Mouse (Mus musculus): Measurements from ENCODE around the gene Cdkn2d.
"Not testable (repeated sequence)": the region's sequence is repeated elsewhere in the genome, so short reads cannot be mapped to it uniquely, and the experiment has no call there.

The Cdkn2d gene

DNA sequence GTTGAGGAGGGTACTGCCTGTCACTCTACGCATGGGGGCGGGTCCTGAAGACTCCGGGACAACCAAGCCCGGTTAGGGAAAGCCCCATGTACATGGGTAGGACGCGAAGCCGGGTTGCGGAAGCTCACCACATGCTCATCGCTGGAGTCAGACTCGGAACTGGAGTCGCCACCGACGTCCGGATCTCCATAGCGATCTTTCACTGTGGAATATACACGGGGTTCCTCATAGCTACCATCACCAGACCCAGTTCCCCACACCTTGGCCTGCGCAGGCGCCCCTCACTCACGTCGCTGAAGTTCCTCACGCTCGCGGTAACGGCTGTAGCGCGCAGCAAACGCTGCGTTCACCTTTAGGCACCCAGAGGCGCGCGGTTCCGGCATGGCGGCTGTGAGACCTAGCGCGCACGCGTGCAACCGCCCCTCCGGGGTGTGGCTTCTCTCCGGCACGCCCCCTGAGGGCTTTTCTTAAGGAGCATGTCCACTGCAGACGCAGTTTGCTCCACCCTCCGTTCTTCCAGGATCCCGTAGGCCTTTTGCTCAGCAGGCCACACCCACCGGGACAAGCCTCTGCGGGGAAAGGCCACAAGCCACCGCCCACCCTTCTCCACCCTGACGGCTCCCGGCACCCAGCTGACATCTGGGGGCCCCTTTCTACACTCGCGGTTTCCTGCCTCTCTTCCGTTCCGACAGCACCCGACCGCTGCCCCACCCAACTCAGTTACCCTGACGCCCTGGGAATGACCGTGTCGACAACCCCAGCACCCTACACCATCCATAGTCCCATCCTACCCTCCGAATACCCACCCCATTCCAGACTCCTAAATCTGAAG, 3.4 kb downstream of the Cdkn2d start, which contains the start of gene Kri1:
Gene Kri1, minus strand, starts transcription at position 399 of the 832 bp plus-strand sequence.
- in situ Hi-C loops (cut with MboI; ENCODE audit: low pct_unique_long_range_greater_than_20kb in 1 of 2, low sequenced_read_pairs in 2 of 2, unreplicated experiment in 1 of 2), result no loop called here

DNA sequence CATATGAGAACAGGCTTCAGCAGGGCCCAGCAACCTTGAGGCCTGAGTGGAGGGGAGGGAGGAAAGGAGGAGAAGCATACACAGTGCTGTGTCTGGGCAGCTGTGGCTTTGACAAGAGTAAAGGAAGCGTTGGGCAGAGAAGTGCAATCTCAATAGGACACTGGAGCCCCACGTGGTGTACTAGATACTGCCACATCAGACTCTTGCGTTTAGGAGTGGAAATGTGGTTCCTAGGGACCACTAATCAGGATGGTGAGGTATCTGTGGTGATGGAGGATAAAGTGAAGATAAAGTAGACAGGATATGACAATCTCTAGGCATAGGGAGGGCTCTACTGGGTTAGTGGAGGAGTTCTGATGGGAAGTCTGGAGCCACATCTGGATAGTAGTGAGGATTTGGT, 4.5 kb downstream of the Cdkn2d start:
- in situ Hi-C loops (cut with MboI; ENCODE audit: low pct_unique_long_range_greater_than_20kb in 1 of 2, low sequenced_read_pairs in 2 of 2, unreplicated experiment in 1 of 2), result no loop called here

DNA sequence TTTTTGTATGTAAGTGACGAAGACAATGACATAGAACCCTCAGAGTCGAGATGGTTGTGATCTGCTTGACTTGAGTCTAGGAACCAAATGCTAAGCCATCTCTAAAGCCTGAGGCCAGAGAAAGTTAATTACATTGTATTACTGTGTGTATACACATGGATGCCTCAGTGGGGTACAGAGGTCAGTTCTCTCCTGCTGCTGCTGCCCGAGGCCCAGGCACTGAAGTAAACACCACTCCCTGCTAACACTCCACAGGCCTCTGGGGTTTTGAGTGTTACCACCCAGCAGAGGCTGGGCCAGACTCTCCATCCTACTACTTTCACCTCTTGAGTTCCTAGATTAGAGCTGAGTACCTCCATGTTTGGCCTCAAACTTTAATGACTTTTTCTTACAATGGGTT, 7.2 kb downstream of the Cdkn2d start:
- in situ Hi-C loops (cut with MboI; ENCODE audit: low pct_unique_long_range_greater_than_20kb in 1 of 2, low sequenced_read_pairs in 2 of 2, unreplicated experiment in 1 of 2), result no loop called here

DNA sequence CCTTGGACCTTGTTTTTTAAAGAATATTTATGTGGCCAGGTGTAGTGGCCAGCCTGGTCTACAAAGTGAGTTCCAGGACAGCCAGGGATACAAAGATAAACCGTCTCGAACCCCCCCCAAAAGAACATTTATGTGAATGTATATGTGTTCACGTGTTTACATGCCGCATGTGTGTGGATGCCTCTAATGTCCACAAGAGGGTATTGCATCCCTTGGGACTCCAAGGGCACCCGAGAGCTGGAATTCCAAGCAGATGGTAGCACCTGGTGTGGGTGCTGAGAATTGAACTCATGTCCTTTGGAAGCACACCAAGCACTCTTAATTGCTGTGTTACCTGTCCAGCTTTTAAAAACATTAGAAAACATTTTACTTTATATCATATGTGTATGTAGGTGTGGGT, 7.6 kb downstream of the Cdkn2d start:
- in situ Hi-C loops (cut with MboI; ENCODE audit: low pct_unique_long_range_greater_than_20kb in 1 of 2, low sequenced_read_pairs in 2 of 2, unreplicated experiment in 1 of 2), result no loop called here

DNA sequence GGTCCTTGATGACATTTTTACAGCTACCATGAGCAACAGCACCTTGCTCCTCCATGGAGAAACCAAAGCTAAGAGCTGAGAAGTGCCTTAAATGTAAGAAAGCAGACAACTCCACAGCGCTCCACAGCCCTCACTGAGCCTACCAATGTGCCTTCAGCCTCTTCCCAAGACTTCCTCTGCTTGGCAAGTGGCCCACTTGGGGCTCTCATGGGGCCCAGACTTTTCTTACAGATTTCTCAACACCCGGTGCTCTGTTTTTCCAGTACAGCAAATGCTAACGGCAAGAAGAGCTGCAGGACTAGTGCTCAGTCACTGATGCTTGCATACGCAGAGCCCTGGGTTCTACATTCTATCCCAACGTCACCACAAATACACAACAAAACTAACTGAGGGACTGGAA, 13.4 kb downstream of the Cdkn2d start:
- in situ Hi-C loops (cut with MboI; ENCODE audit: low pct_unique_long_range_greater_than_20kb in 1 of 2, low sequenced_read_pairs in 2 of 2, unreplicated experiment in 1 of 2), result no loop called here

DNA sequence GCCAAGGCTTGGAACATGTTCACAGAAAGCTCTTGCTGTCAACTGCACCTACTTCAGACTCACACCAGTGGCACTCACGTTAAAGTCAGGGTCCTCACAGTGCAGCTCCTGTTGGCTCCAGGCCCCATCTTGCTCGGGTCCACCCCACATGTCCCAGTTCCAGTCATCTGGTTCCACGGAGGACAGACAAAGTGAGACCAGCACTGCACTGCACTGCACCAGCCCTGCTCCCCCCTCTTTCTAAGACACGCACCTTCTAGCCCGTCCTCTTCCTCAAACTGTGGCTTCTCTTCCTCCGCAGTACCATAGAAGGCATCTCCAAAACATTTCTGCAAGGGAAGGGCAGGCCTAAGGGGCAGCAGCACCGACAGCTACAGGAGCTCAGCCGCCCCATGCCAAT, 14.9 kb downstream of the Cdkn2d start:
- in situ Hi-C loops (cut with MboI; ENCODE audit: low pct_unique_long_range_greater_than_20kb in 1 of 2, low sequenced_read_pairs in 2 of 2, unreplicated experiment in 1 of 2), result no loop called here

DNA sequence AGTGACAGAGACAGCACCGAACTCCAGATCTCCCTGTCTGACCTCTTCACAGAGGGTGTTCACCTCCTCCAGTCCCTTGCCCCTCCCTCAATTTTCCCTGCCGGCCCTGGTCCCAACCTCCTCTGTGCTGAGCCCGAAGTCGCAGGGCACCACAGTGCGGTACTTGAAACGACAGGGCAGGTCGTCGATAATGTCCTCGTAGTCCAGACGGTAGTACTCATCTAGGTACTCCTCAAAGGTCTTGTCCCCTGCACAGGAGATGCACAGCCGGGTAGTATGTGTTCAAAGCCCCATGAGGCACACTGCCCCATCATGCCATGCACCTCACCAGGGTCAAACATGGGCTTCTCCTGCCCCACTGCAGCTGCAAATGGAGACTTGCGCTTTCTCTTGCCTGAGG, 15.5 kb downstream of the Cdkn2d start:
- in situ Hi-C loops (cut with MboI; ENCODE audit: low pct_unique_long_range_greater_than_20kb in 1 of 2, low sequenced_read_pairs in 2 of 2, unreplicated experiment in 1 of 2), result no loop called here

DNA sequence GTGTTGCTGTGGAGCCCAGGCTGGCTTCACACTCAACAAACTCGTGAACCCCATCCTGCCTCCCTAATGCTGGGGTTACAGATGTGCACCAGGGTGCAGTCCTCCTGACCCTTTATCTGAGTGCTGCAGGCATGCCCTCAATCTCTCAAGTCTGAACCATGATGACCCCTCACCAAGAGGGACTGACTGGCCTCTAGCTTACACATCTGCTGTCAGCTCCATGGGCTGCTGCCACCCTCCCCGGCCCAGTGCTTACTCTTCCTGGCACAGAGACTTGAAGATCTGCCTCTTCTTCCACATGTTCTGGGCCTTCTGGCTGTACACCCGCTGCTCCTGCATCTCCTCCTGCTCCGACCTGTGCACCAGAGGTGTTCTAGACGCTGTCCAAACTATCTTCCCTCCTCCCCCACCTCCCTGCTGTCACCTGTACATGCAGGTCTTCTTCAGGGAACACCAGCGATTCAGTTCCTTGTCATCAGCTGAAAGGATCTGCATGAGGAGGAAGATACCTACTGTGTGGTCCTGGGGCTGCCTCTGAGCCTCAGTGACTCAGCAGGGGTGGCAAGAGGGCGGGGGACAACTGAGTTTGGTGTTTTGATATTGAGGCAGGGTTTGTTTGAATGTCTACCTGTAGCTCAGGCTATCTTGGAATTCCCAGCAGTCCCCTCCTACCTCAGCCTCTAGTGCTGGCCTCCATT, 16.0 kb downstream of the Cdkn2d start:
- in situ Hi-C loops (cut with MboI; ENCODE audit: low pct_unique_long_range_greater_than_20kb in 1 of 2, low sequenced_read_pairs in 2 of 2, unreplicated experiment in 1 of 2), result no loop called here

DNA sequence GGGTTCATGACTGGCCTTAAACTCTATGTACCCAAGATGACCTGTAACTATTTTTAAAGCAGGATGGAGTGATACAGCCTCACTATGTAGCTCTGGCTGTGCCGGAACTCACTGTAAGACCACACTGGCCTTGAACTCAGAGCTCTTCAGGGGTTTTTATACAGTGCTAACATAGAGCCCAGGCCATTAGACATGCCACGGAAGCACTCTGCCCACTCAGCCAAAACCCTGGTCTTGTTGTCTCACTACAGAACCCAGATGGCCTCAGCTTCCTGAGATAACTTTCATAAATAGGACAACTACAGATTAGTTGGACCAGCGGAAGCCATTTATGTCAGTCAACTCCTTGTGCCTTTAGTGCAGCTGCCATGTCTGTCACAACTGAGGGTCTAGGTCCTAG, 16.9 kb downstream of the Cdkn2d start:
- in situ Hi-C loops (cut with MboI; ENCODE audit: low pct_unique_long_range_greater_than_20kb in 1 of 2, low sequenced_read_pairs in 2 of 2, unreplicated experiment in 1 of 2), result no loop called here

DNA sequence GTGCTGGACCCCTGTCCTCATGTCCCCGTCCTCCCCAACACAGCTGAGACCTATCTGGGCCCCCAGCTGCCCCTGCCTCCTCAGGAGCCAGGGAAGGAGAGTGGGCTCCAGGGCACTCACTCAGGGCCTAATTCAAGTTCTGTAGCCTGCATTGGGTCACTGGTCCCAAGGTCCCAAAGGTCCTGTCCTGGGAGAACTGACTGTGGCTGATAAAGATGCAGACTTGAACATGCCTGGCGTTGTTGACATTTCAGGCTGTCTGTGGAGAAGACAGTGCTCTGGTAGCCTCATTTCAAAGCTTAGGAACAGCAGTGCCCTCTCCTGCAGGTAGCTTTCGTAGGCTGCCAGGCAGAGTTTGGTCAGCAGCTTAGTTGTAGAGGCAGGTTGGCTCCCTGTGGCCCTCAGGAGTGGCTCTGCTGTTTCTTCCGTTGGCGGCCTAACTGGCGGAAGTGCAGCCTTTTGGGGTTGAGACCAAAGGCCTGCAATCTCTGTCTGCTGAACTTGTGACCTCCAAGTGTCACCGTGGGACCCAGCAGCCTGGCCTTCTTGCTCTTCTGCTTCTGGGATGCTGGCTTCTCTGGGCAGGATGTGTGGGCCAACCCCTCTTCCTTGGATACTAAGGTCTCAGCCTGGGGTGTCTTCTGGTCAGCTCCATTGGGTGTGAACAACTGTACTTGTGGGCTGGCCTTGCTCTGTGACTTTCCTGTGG, 17.5 kb downstream of the Cdkn2d start:
- in situ Hi-C loops (cut with MboI; ENCODE audit: low pct_unique_long_range_greater_than_20kb in 1 of 2, low sequenced_read_pairs in 2 of 2, unreplicated experiment in 1 of 2), result no loop called here

DNA sequence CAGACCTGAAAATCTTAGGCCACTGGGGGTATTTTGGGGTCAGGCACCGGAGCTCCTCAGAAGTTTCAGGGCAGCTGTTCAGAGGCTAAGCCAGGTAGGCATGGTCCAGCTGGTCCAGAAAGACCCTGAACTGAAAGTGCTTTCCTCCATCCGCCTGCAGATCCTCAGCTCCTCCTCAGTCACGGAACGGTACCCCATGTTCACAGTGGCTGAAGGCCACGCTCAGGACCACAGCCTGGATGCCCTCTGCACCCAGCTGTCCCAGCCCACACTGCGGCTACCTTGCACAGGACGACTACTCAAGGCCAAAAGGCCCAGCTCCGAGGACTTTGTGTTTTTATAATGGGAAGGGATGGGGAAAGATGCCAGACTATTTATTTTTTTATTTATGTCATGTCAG, 18.1 kb downstream of the Cdkn2d start:
- in situ Hi-C loops (cut with MboI; ENCODE audit: low pct_unique_long_range_greater_than_20kb in 1 of 2, low sequenced_read_pairs in 2 of 2, unreplicated experiment in 1 of 2), result no loop called here

DNA sequence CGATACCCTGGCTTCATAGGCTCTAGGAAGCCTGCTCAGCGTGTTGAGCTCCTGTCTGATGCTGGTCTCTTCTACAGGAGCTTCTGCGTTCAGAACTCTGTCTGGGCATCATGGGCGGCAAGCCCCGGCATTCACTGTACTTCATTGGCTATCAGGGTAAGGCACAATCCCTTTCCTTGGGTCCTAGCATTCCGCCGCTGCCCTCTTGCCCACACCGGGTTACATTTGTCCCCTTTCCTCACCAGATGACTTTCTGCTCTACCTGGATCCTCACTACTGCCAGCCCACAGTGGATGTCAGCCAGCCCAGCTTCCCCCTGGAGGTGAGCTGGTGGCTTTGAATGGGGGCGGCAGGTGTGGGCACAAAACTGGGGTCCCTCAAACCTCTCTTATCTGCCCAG, 18.8 kb downstream of the Cdkn2d start:
- in situ Hi-C loops (cut with MboI; ENCODE audit: low pct_unique_long_range_greater_than_20kb in 1 of 2, low sequenced_read_pairs in 2 of 2, unreplicated experiment in 1 of 2), result no loop called here

DNA sequence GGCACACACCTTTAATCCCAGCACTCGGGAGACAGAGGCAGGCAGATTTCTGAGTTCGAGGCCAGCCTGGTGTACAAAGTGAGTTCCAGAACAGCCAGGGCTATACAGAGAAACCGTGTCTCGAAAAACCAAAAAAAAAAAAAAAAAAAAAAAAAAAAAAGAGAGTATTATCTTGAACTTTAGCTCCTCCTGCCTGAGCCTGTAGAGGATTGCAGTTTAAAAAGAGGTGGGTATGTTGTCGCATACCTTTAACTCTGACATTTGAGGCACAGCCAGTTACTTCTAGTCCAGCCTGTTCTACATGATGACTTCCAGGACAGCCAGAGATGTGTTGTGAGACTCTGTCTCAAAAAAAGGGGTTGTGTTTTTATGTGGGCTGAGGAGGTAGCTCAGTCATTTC, 21.6 kb downstream of the Cdkn2d start:
- in situ Hi-C loops (cut with MboI; ENCODE audit: low pct_unique_long_range_greater_than_20kb in 1 of 2, low sequenced_read_pairs in 2 of 2, unreplicated experiment in 1 of 2), result not testable (repeated sequence)

DNA sequence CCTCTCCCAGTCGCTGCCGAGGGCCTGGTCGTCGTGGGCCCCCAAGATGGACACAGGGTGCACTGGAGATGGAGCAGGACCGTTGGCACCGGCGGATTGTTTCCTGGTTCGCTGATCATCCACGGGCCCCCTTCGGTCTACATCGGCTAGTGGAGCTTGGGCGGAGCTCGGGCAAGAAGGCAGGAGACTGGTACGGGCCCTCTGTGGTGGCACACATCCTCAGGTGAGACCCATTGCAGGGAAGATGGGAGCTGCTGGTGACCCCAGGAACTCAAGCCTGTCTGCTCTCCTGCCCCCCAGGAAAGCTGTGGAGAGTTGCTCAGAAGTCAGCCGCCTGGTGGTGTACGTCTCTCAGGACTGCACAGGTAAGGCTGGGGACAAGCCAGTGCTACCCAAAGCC, 22.9 kb downstream of the Cdkn2d start:
- in situ Hi-C loops (cut with MboI; ENCODE audit: low pct_unique_long_range_greater_than_20kb in 1 of 2, low sequenced_read_pairs in 2 of 2, unreplicated experiment in 1 of 2), result no loop called here

DNA sequence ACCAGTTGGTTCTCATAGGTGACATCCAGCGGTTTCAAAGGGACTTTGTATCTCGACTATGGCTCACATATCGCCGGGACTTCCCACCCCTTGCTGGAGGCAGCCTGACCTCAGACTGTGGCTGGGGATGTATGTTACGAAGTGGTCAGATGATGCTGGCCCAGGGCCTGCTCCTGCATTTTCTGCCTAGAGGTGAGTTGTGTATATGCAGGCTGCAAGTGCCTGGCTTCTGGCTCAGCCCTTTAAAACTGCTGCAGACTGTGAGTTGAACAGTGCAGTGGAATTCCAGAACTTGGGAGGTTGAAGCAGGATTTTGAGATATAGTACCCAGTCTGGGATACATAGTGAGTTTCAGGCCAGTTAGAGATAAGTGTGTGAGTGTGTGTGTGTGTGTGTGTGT, 24.3 kb downstream of the Cdkn2d start:
- in situ Hi-C loops (cut with MboI; ENCODE audit: low pct_unique_long_range_greater_than_20kb in 1 of 2, low sequenced_read_pairs in 2 of 2, unreplicated experiment in 1 of 2), result no loop called here

DNA sequence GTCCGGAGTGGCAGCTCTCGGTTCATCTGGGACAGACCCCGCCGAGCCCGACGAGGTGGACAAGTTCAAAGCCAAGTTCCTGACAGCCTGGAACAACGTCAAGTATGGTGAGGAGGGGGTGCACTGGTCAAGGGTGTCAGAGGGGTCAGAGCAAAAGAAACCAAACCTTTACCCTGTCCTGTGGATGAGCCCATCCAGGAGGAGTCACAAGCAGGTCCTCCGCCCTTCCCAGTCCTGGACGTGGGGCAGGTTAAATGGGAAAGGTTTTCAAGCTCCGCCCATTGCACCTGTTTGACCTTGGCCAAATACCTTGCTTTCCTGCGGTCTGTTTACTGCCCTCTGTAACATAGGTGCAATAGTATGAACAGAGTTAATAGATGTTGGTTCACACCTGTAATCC, 25.6 kb downstream of the Cdkn2d start:
- in situ Hi-C loops (cut with MboI; ENCODE audit: low pct_unique_long_range_greater_than_20kb in 1 of 2, low sequenced_read_pairs in 2 of 2, unreplicated experiment in 1 of 2), result no loop called here

DNA sequence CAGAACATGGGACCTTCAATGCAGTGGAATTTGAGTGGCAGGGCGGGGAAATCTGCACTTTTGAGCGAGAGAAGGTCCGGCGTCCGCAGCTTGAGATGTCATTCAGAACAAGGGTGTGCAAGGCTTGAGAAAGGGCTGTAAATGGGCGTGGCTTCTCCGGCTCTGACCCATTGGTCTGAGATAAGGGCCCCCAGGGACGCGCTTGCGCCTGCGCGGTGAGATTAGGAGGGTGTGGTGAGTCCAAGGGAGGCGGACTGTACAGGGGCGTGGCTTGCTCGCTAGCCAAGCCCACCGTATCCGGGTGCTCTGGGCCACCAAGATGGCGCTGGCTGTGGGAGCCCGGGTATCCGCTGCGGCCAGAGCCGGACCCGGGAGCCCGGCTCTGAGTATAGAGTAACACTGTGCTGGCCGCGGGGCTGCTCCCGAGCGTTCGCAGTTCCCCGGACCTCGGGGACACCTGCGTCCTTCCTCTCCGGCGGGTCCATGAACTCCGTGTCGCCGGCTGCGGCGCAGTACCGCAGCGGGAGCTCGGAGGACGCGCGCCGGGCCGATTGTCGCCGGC, 26.1 kb downstream of the Cdkn2d start, which contains the start of gene Atg4d:
Gene Atg4d, plus strand, starts transcription at position 294 of the 562 bp plus-strand sequence.
- in situ Hi-C loops (cut with MboI; ENCODE audit: low pct_unique_long_range_greater_than_20kb in 1 of 2, low sequenced_read_pairs in 2 of 2, unreplicated experiment in 1 of 2), result no loop called here

DNA sequence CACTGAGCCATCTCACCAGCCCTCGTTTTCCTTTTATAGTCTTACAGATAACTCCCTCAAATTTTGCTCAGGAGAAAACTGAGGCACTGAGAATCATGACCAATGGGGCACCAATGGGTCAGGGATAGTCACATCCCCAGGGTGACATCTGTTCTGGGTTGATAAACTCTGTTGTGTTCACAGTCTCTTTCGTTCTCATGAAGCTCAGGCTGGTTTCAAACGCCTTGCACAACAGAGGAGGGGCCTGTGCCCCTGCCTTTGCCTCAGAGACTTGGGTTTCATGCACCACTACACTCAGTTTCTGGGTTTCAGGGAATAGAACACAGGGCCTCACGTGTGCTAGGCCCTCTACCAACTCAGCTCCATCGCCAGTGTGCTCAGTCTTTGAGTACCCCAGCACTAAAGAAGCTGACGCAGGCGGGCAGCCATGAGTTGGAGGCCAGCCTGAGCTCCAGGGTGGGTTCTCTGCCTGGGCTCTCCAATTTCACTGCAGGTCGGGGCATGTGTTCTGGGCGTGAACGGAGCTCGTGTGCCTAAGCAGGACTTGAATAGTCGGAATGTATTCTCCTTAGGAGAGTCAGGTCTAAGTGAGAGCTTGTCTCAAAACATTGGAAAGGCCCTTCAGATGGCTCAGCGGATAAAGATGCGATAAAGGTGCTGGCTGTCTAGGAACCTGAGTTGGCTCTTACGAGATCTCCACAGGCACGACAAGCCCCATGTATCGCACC, 26.8 kb downstream of the Cdkn2d start:
- in situ Hi-C loops (cut with MboI; ENCODE audit: low pct_unique_long_range_greater_than_20kb in 1 of 2, low sequenced_read_pairs in 2 of 2, unreplicated experiment in 1 of 2), result no loop called here
